Mouse (Mus musculus): ENCODE measurements around the gene Nagpa. TPM values are rescaled to one million over a fixed set of nuclear protein-coding genes. Genes with fewer than 3 reads are reported as not detected.

Nagpa gene
- total and polyA plus RNA-seq, 3 experiments = 34.0 to 60.5 TPM; not detected in 1

GRCm38 (mm10) chr16:5217341-5218133 lies 13.7 kb upstream of the Nagpa start:
- no peaks in the 10 kb centered on the region for H3K9me3 ChIP-seq (replicated peaks; ENCODE audit: insufficient read depth, low read length)
- no peak overlapping the region for H3K27ac ChIP-seq (ENCODE audit: control insufficient read depth, low read depth, low read length)
- H3K27me3 ChIP-seq (ENCODE audit: control insufficient read depth in 1 of 2, insufficient read depth in 2 of 2, low read length in 2 of 2) = peaks cover 4% of the 10 kb centered on the region in 2 experiments; a peak in 2 of 4 replicates
- DNase-seq (ENCODE audit: low read depth, low spot score) = no peak
- H3K4me1 ChIP-seq (ENCODE audit: control insufficient read depth in 1 of 2, insufficient read depth in 2 of 2, low read length in 2 of 2) = no peaks in the 10 kb centered on the region
- no peak overlapping the region for H3K9ac ChIP-seq (ENCODE audit: control insufficient read depth, low read depth, low read length, poor library complexity, severe bottlenecking)
- H3K36me3 ChIP-seq (ENCODE audit: control insufficient read depth in 1 of 2, insufficient read depth in 2 of 2, low read length in 2 of 2) = no peaks in the 10 kb centered on the region
- TF ChIP-seq KAT2A (conservative IDR thresholded peaks at IDR 0.05; ENCODE audit: low read depth, low read length) (no peak), ZKSCAN1 (IDR thresholded peaks at IDR 0.05; ENCODE audit: low read depth, low read length) (no peak)
- H3K79me2 ChIP-seq (ENCODE audit: control insufficient read depth, insufficient read depth, low read length, poor library complexity) = no peaks in the 10 kb centered on the region
- no peak overlapping the region for H3K4me3 ChIP-seq (ENCODE audit: control insufficient read depth in 1 of 2, insufficient read depth in 1 of 2, low read depth in 2 of 2, low read length in 2 of 2)

- no peak for DNase-seq (ENCODE audit: low read depth, low spot score)
- H3K4me1 ChIP-seq (ENCODE audit: control insufficient read depth in 1 of 2, insufficient read depth in 2 of 2, low read length in 2 of 2) = no peaks in the 10 kb centered on the region
- TF ChIP-seq POLR2AphosphoS5 (IDR thresholded peaks at IDR 0.05; ENCODE audit: borderline replicate concordance, low read depth, low read length) (no peak), MAX (IDR thresholded peaks at IDR 0.05; ENCODE audit: low read length) (no peak)
These were observed 12.9 kb upstream of the Nagpa start for GRCm38 (mm10) chr16:5216686-5217085.

GRCm38 (mm10) chr16:5214126-5214525 lies 10.3 kb upstream of the Nagpa start:
- no peak overlapping the region for H3K4me3 ChIP-seq (ENCODE audit: control insufficient read depth in 1 of 2, insufficient read depth in 1 of 2, low read depth in 2 of 2, low read length in 2 of 2)
- no peak overlapping the region for H3K27ac ChIP-seq (ENCODE audit: control insufficient read depth, low read depth, low read length)
- H3K79me2 ChIP-seq (ENCODE audit: control insufficient read depth, insufficient read depth, low read length, poor library complexity) = no peaks in the 10 kb centered on the region
- no peaks in the 10 kb centered on the region for H3K36me3 ChIP-seq (ENCODE audit: control insufficient read depth in 1 of 2, insufficient read depth in 2 of 2, low read length in 2 of 2)
- H3K27me3 ChIP-seq (ENCODE audit: control insufficient read depth in 1 of 2, insufficient read depth in 2 of 2, low read length in 2 of 2) = peaks cover 2 to 4% of the 10 kb centered on the region in 2 experiments; a peak in 1 of 4 replicates
- H3K9ac ChIP-seq (ENCODE audit: control insufficient read depth, low read depth, low read length, poor library complexity, severe bottlenecking) = no peak overlapping the region
- no peak for DNase-seq (ENCODE audit: low read depth, low spot score)
- no peaks in the 10 kb centered on the region for H3K9me3 ChIP-seq (replicated peaks; ENCODE audit: insufficient read depth, low read length)
- TF ChIP-seq MXI1 (IDR thresholded peaks at IDR 0.05; ENCODE audit: low read depth, low read length) (no peak), HCFC1 (IDR thresholded peaks at IDR 0.05; ENCODE audit: low read depth, low read length) (no peak), RCOR1 (IDR thresholded peaks at IDR 0.05; ENCODE audit: low read depth, low read length) (no peak), TBP (IDR thresholded peaks at IDR 0.05; ENCODE audit: low read depth, low read length) (no peak), ZNF384 (IDR thresholded peaks at IDR 0.05; ENCODE audit: low read depth, low read length) (no peak), MAFK (IDR thresholded peaks at IDR 0.05; ENCODE audit: borderline replicate concordance, low read depth, low read length) (no peak), MYB (IDR thresholded peaks at IDR 0.05; ENCODE audit: low read depth, low read length) (no peak), MYC (IDR thresholded peaks at IDR 0.05; ENCODE audit: low read depth, low read length) (no peak), CTCF (IDR thresholded peaks at IDR 0.05 in 2 of 3, conservative IDR thresholded peaks at IDR 0.05 in 1 of 3; ENCODE audit: control insufficient read depth in 1 of 3, insufficient read depth in 1 of 3, low read depth in 2 of 3, low read length in 3 of 3, poor library complexity in 1 of 3, severe bottlenecking in 1 of 3) (no peak), JUND (IDR thresholded peaks at IDR 0.05; ENCODE audit: low read depth, low read length) (no peak), NRF1 (IDR thresholded peaks at IDR 0.05; ENCODE audit: insufficient read depth, low read depth, low read length, poor library complexity, severe bottlenecking) (no peak)
- peaks cover 3 to 9% of the 10 kb centered on the region in 2 experiments; a peak in 3 of 4 replicates for H3K4me1 ChIP-seq (ENCODE audit: control insufficient read depth in 1 of 2, insufficient read depth in 2 of 2, low read length in 2 of 2)

More at GRCm38 (mm10) chr16:5216686-5217085, 12.9 kb upstream of the Nagpa start:
- Histone ChIP-seq H3K27ac (ENCODE audit: control insufficient read depth, low read depth, low read length) (no peak overlapping the region), H3K36me3 (ENCODE audit: control insufficient read depth in 1 of 2, insufficient read depth in 2 of 2, low read length in 2 of 2) (no peaks in the 10 kb centered on the region), H3K9me3 (replicated peaks; ENCODE audit: insufficient read depth, low read length) (no peaks in the 10 kb centered on the region), H3K27me3 (ENCODE audit: control insufficient read depth in 1 of 2, insufficient read depth in 2 of 2, low read length in 2 of 2) (peaks cover 4% of the 10 kb centered on the region in 2 experiments; a peak in 2 of 4 replicates), H3K79me2 (ENCODE audit: control insufficient read depth, insufficient read depth, low read length, poor library complexity) (no peaks in the 10 kb centered on the region), H3K4me3 (ENCODE audit: control insufficient read depth in 1 of 2, insufficient read depth in 1 of 2, low read depth in 2 of 2, low read length in 2 of 2) (no peak overlapping the region), H3K9ac (ENCODE audit: control insufficient read depth, low read depth, low read length, poor library complexity, severe bottlenecking) (no peak overlapping the region)
